Mouse (Mus musculus) kidney, adult 2 months (tissue): ENCODE data around the gene Rab30.

Experiments used
- CTCF ChIP-seq: fragments of 200-500 bp; conservative IDR thresholded peaks from 2 replicates; pipeline ENCODE4 v1.5.1; 2011; ENCODE audit warnings: low read depth, mild to moderate bottlenecking, control low read depth, low read length, moderate library complexity, mixed read lengths; ENCODE audit not compliant: insufficient read depth, insufficient read length
- POLR2A ChIP-seq: fragments of 200-500 bp; IDR thresholded peaks from one replicate; pipeline ENCODE4 v1.6.1; 2011; ENCODE audit warnings: low read depth, low read length, control low read depth

DNA sequence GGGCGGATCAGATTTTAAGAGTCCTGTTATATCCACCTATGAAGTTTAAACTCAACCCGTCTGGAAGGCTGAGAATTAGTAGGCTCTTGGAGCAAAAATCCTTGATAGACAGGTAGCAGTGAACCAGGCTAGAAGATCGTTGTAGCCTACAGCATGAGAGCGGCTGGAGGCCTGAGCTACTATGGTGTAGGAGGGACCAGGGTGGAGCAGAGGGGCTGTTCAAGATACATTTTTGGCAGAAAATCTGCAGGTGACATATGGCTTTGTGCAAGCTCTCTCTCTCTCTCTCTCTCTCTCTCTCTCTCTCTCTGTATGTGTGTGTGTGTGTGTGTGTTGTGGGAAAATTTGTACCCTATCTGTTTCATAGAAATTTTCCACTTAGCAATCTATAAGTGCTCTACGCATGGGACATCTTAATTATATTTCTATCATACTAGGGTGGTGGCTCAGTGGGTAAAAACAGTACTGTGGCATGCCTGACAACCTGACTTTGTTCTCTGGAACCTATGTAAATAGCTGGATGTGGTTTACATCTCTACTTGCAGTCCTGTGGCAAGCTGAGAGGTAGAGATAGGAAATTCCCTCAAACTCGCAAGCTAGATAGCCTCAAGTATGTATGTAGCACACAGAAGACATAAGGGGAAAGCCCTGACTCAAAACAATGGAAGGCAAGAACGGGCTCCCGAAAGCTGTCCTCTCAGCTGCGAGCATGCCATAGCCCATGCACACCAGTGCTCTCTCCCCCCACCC is 63.7 kb downstream of the Rab30 start:
- no peak for TF ChIP-seq CTCF
- TF ChIP-seq POLR2A: no peak
